Mouse (Mus musculus) intestine, embryonic 14.5 days (tissue): ENCODE results near the gene Zfp775. TPM values are rescaled to one million over a fixed set of nuclear protein-coding genes. Genes with fewer than 3 reads are reported as not detected.
A peak's percentile ranks its signal among the peaks of the same experiment; 100 is the strongest.

Experiments
- ATAC-seq: fragments of 200-750 bp; cut with Nextera tagmentation; replicated peaks from 2 replicates; pipeline ENCODE4 v1.8.0; 2017; ENCODE audit warnings: low read depth, moderate number of reproducible peaks, moderate TSS enrichment, moderate library complexity; ENCODE audit not compliant: low FRiP score, low TSS enrichment
- DNase-seq: peaks from one replicate; pipeline ENCODE4 v3.0.0-alpha.2; 2018; ENCODE audit warnings: low spot score
- H3K27ac ChIP-seq: fragments of 300-500 bp; sonication (generic); 2 replicates; pipeline ENCODE4 v1.5.1; 2014; ENCODE audit warnings: low read depth, mild to moderate bottlenecking, control low read depth
- H3K27me3 ChIP-seq: fragments of 300-500 bp; sonication (generic); replicated peaks from 2 replicates; pipeline ENCODE4 v1.6.1; 2014; ENCODE audit warnings: low read length, control low read depth; ENCODE audit not compliant: control insufficient read depth, insufficient read depth
- H3K36me3 ChIP-seq: fragments of 300-500 bp; sonication (generic); 2 replicates; pipeline ENCODE4 v1.6.1; 2014; ENCODE audit warnings: low read length, control low read depth; ENCODE audit not compliant: control insufficient read depth, insufficient read depth
- H3K4me1 ChIP-seq: fragments of 300-500 bp; sonication (generic); replicated peaks from 2 replicates; pipeline ENCODE4 v1.6.1; 2014; ENCODE audit warnings: low read length, control low read depth, mixed read lengths; ENCODE audit not compliant: control insufficient read depth, insufficient read depth
- H3K4me2 ChIP-seq: fragments of 300-500 bp; sonication (generic); 2 replicates; pipeline ENCODE4 v1.6.1; 2014; ENCODE audit warnings: low read length
- H3K4me3 ChIP-seq: fragments of 300-500 bp; sonication (generic); 2 replicates; pipeline ENCODE4 v1.5.1; 2014; ENCODE audit warnings: low read depth, low read length, control low read depth, mixed read lengths
- H3K9ac ChIP-seq: fragments of 300-500 bp; sonication (generic); 2 replicates; pipeline ENCODE4 v1.6.1; 2014; ENCODE audit warnings: mild to moderate bottlenecking, low read length
- H3K9me3 ChIP-seq: fragments of 300-500 bp; sonication (generic); 2 replicates; pipeline ENCODE4 v1.6.1; 2016; ENCODE audit warnings: low read length, control low read depth; ENCODE audit not compliant: control insufficient read depth
- WGBS: fragments of 180-500 bp; shearing (Covaris S2); extraction: QIAGEN DNeasy Blood & Tissue Kit; methylation state at CpG from one replicate; pipeline ENCODE4 v1.1.7; 2014; 5-methylcytosine and 5-hydroxymethylcytosine counted together
- polyA plus RNA-seq: library from polyadenylated mRNA; unstranded; fragments of >200 nt; fragmentation: Nextera tagmentation; extraction: Ambion mirVana; gene quantifications from 2 replicates; pipeline ENCODE4 v1.2.1, GENCODE M21; 2014

Gene Zfp775
- polyA plus RNA-seq = 7.4 and 8.3 TPM in 2 replicates

GRCm38 (mm10) chr6:48601271-48602079 lies at the start of gene Zfp775:
Gene Zfp775, plus strand, starts transcription at chr6:48602063.
- ATAC-seq (peak; percentile 100), DNase-seq (peak; percentile 95)
- 5% methylated on average over 42 of the region's 42 CpGs for WGBS
- H3K27me3 ChIP-seq = no peaks in the 10 kb centered on the region
- H3K4me2 ChIP-seq = peak within 1 kb of the TSS; percentile 95
- peak within 1 kb of the TSS; percentile 77 for H3K4me3 ChIP-seq
- peak within 1 kb of the TSS; percentile 76 for H3K9ac ChIP-seq
- H3K36me3 ChIP-seq = peaks cover 37% of the 10 kb centered on the region
- H3K9me3 ChIP-seq = peaks cover 19% of the 10 kb centered on the region
- H3K4me1 ChIP-seq = peaks cover 9% of the 10 kb centered on the region
- peak within 1 kb of the TSS; percentile 73 for H3K27ac ChIP-seq

- WGBS = 45% methylated on average over 4 of the region's 4 CpGs
- Histone ChIP-seq H3K4me3 (no peak overlapping the region), H3K9ac (no peak overlapping the region), H3K36me3 (no peaks in the 10 kb centered on the region), H3K4me2 (no peak overlapping the region), H3K9me3 (no peaks in the 10 kb centered on the region), H3K4me1 (peaks cover 11% of the 10 kb centered on the region), H3K27me3 (no peaks in the 10 kb centered on the region), H3K27ac (no peak overlapping the region)
- ATAC-seq (no peak), DNase-seq (no peak)
Measured at GRCm38 (mm10) chr6:48552918-48553317, 48.9 kb upstream of the Zfp775 start.

GRCm38 (mm10) chr6:48553819-48554218 lies 48.0 kb upstream of the Zfp775 start:
- H3K27ac ChIP-seq = peak overlapping the region; percentile 98
- peak overlapping the region; percentile 65 for H3K9ac ChIP-seq
- peaks cover 11% of the 10 kb centered on the region for H3K4me1 ChIP-seq
- peak overlapping the region; percentile 63; the same call in 1 of the 2 replicates for H3K4me3 ChIP-seq
- H3K36me3 ChIP-seq = no peaks in the 10 kb centered on the region
- WGBS = 84% methylated on average over 4 of the region's 4 CpGs
- H3K27me3 ChIP-seq = no peaks in the 10 kb centered on the region
- ATAC-seq (no peak), DNase-seq (no peak)
- peak overlapping the region; percentile 83 for H3K4me2 ChIP-seq
- no peaks in the 10 kb centered on the region for H3K9me3 ChIP-seq

- Histone ChIP-seq H3K9ac (peak within 1 kb of the TSS; percentile 65), H3K27ac (peak within 1 kb of the TSS; percentile 98), H3K36me3 (no peaks in the 10 kb centered on the region), H3K4me1 (peaks cover 11% of the 10 kb centered on the region), H3K27me3 (no peaks in the 10 kb centered on the region), H3K9me3 (no peaks in the 10 kb centered on the region), H3K4me2 (peak within 1 kb of the TSS; percentile 83), H3K4me3 (peak within 1 kb of the TSS; percentile 63)
- WGBS = under 1% methylated on average over 39 of the region's 39 CpGs
- peak; percentile 95 for DNase-seq
- peak; percentile 87 for ATAC-seq
Measured at GRCm38 (mm10) chr6:48554280-48555103, 47.4 kb upstream of the Zfp775 start, which contains the start of gene Lrrc61. Gene Lrrc61, plus strand, starts transcription at chr6:48554796.

GRCm38 (mm10) chr6:48555104-48555890 lies 46.6 kb upstream of the Zfp775 start:
- Histone ChIP-seq H3K4me1 (peaks cover 11% of the 10 kb centered on the region), H3K9ac (peak overlapping the region; percentile 65), H3K27me3 (no peaks in the 10 kb centered on the region), H3K9me3 (no peaks in the 10 kb centered on the region), H3K27ac (peak overlapping the region; percentile 98), H3K4me2 (peak overlapping the region; percentile 83), H3K4me3 (peak overlapping the region; percentile 63), H3K36me3 (no peaks in the 10 kb centered on the region)
- WGBS = 29% methylated on average over 14 of the region's 14 CpGs
- ATAC-seq (peak; percentile 79), DNase-seq (no peak)

- Histone ChIP-seq H3K4me1 (peaks cover 11% of the 10 kb centered on the region), H3K4me3 (no peak overlapping the region), H3K9me3 (no peaks in the 10 kb centered on the region), H3K4me2 (no peak overlapping the region), H3K27ac (no peak overlapping the region), H3K27me3 (no peaks in the 10 kb centered on the region), H3K9ac (no peak overlapping the region), H3K36me3 (no peaks in the 10 kb centered on the region)
- DNase-seq (no peak), ATAC-seq (no peak)
- 74% methylated on average over 3 of the region's 3 CpGs for WGBS
Measured at GRCm38 (mm10) chr6:48555956-48556355, 45.9 kb upstream of the Zfp775 start.

- H3K36me3 ChIP-seq = no peaks in the 10 kb centered on the region
- WGBS = 78% methylated on average over 4 of the region's 4 CpGs
- 0 out of 2 replicates have a peak overlapping the region, but pooled peaks have one; percentile 11 for H3K27ac ChIP-seq
- no peaks in the 10 kb centered on the region; the same call in 1 of the 2 replicates for H3K9me3 ChIP-seq
- no peaks in the 10 kb centered on the region for H3K27me3 ChIP-seq
- H3K9ac ChIP-seq = no peak overlapping the region
- H3K4me2 ChIP-seq = no peak overlapping the region
- DNase-seq = no peak
- H3K4me1 ChIP-seq = peaks cover 18% of the 10 kb centered on the region
- no peak for ATAC-seq
- H3K4me3 ChIP-seq = no peak overlapping the region
Measured at GRCm38 (mm10) chr6:48565693-48566310, 36.1 kb upstream of the Zfp775 start.
